Mouse (Mus musculus) myocyte (in vitro differentiated cells): ENCODE measurements around the gene Zfp978. TPM values are rescaled to one million over a fixed set of nuclear protein-coding genes. Genes with fewer than 3 reads are reported as not detected.
"Not testable (repeated sequence)": the region's sequence is repeated elsewhere in the genome, so short reads cannot be mapped to it uniquely, and the experiment has no call there.

Experiments used
- H3K27me3 ChIP-seq: one replicate; pipeline ENCODE4 v1.6.1; 2011; ENCODE audit not compliant: control insufficient read depth, insufficient read depth, insufficient read length
- H3K36me3 ChIP-seq: one replicate; pipeline ENCODE4 v1.6.1; 2011; ENCODE audit not compliant: control insufficient read depth, insufficient read depth
- H3K4me2 ChIP-seq: one replicate; pipeline ENCODE4 v1.6.1; 2011; ENCODE audit warnings: low read depth, control low read depth
- H3K4me3 ChIP-seq: one replicate; pipeline ENCODE4 v1.5.1; 2011; ENCODE audit warnings: mild to moderate bottlenecking, control low read depth, moderate library complexity
- H3K79me2 ChIP-seq: one replicate; pipeline ENCODE4 v1.6.1; 2011; ENCODE audit not compliant: control insufficient read depth, insufficient read depth
- H3ac ChIP-seq: one replicate; pipeline ENCODE4 v1.6.1; 2011; ENCODE audit not compliant: control insufficient read depth, insufficient read length
- CEBPB ChIP-seq: IDR thresholded peaks from 2 replicates; pipeline ENCODE4 v1.6.1; 2011; ENCODE audit warnings: mild to moderate bottlenecking, moderate library complexity; ENCODE audit not compliant: poor library complexity, insufficient read depth, severe bottlenecking
- E2F4 ChIP-seq: IDR thresholded peaks from one replicate; pipeline ENCODE4 v1.6.1; 2011; ENCODE audit warnings: mild to moderate bottlenecking, control low read depth, moderate library complexity; ENCODE audit not compliant: insufficient read depth
- MAX ChIP-seq: IDR thresholded peaks from one replicate; pipeline ENCODE4 v1.6.1; 2011; ENCODE audit warnings: low read depth, mild to moderate bottlenecking, control low read depth
- MYOD1 ChIP-seq, 3 experiments: IDR thresholded peaks; one replicate each; pipeline ENCODE4 v1.6.1; 2011; ENCODE audit warnings: control low read depth in 2 of 3, low read depth in 2 of 3, mild to moderate bottlenecking in 2 of 3, moderate library complexity in 1 of 3; ENCODE audit not compliant: insufficient read length in 2 of 3, control insufficient read depth in 1 of 3
- MYOG ChIP-seq, 3 experiments: IDR thresholded peaks; one replicate each; pipeline ENCODE4 v1.6.1; 2011; ENCODE audit warnings: control low read depth in 2 of 3, low read depth in 2 of 3, mild to moderate bottlenecking in 2 of 3; ENCODE audit not compliant: insufficient read length in 2 of 3, control insufficient read depth in 1 of 3, insufficient read depth in 1 of 3
- POLR2A ChIP-seq: IDR thresholded peaks from one replicate; pipeline ENCODE4 v1.6.1; 2011; ENCODE audit warnings: low read depth, mild to moderate bottlenecking, control low read depth, moderate library complexity; ENCODE audit not compliant: insufficient read length
- POLR2AphosphoS2 ChIP-seq: IDR thresholded peaks from one replicate; pipeline ENCODE4 v1.6.1; 2011; ENCODE audit warnings: low read depth, control low read depth; ENCODE audit not compliant: insufficient read length
- REST ChIP-seq: IDR thresholded peaks from one replicate; pipeline ENCODE4 v1.6.1; 2011; ENCODE audit warnings: mild to moderate bottlenecking, control low read depth, moderate library complexity; ENCODE audit not compliant: insufficient read depth, insufficient read length
- SRF ChIP-seq: IDR thresholded peaks from one replicate; pipeline ENCODE4 v1.6.1; 2011; ENCODE audit warnings: low read depth; ENCODE audit not compliant: control insufficient read depth, insufficient read length
- TCF12 ChIP-seq: IDR thresholded peaks from one replicate; pipeline ENCODE4 v1.6.1; 2011; ENCODE audit warnings: mild to moderate bottlenecking, control low read depth; ENCODE audit not compliant: poor library complexity, insufficient read depth, severe bottlenecking
- TCF3 ChIP-seq: IDR thresholded peaks from one replicate; pipeline ENCODE4 v1.6.1; 2011; ENCODE audit warnings: low read depth, control low read depth; ENCODE audit not compliant: insufficient read length
- USF1 ChIP-seq: IDR thresholded peaks from one replicate; pipeline ENCODE4 v1.6.1; 2011; ENCODE audit warnings: low read depth, mild to moderate bottlenecking, control low read depth, moderate library complexity
- polyA plus RNA-seq: library from polyadenylated mRNA; unstranded; fragments of >200 nt; fragmentation: generic; extraction: Trizol; gene quantifications from one replicate; pipeline ENCODE4 v1.2.1, GENCODE M21; 2012; ENCODE audit warnings: missing spikeins

Zfp978 gene
- polyA plus RNA-seq, 1 experiment: 0.04 TPM

DNA sequence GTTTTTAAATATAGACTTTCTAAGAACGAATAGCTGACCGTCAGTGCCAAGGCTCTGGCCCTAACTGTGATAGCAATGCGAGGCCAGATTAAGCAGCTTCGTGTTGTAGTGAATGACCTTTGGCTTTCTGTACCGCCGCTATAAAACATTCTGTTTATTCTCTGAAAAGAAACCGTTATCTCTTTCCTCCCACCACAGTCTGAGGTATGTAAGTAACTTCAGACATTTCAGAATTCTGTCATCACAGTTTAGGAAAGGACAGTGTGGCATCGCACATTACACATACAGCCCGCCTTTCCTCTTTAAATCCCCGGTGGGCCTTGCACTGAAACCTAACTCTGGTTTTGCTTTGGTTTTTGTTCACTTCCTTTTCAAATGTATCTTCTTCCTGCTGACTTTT is 56.8 kb downstream of the Zfp978 start:
- Histone ChIP-seq H3K4me3 (no peak overlapping the region), H3ac (no peak overlapping the region), H3K4me2 (no peak overlapping the region), H3K79me2 (no peaks in the 10 kb centered on the region), H3K36me3 (no peaks in the 10 kb centered on the region), H3K27me3 (no peaks in the 10 kb centered on the region)
- TF ChIP-seq MYOD1 (IDR thresholded peaks at IDR 0.05; ENCODE audit: control insufficient read depth in 1 of 3, insufficient read length in 2 of 3, low read depth in 2 of 3): no peak
- TF ChIP-seq POLR2AphosphoS2: no peak
- TF ChIP-seq CEBPB: no peak
- no peak for TF ChIP-seq REST
- no peak for TF ChIP-seq POLR2A
- TF ChIP-seq USF1: no peak
- TF ChIP-seq E2F4: no peak
- TF ChIP-seq SRF: no peak
- TF ChIP-seq MAX: no peak
- no peak for TF ChIP-seq TCF3
- TF ChIP-seq TCF12: no peak
- TF ChIP-seq MYOG (IDR thresholded peaks at IDR 0.05; ENCODE audit: control insufficient read depth in 1 of 3, insufficient read depth in 1 of 3, insufficient read length in 2 of 3, low read depth in 2 of 3): no peak

DNA sequence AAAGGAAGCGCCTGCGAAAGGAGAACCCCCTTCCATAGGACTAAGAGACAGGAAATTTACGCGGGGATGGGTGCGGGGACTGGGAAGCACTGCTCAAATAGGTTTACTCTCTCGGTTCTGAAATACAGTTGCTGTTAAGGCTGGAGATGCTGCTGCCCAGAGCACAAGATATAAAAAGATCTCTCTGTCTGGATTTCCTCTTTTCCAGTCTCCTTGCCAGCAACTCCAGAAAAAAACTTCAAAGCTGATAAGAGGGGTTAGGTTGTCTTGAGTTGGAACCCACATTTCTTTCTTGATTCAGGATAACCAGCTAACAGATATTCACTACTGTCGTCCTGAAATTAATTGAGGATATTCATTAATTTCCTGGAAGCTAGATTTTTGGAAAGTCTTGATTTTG is 57.2 kb downstream of the Zfp978 start:
- H3K4me2 ChIP-seq, H3ac ChIP-seq, H3K27me3 ChIP-seq: not testable (repeated sequence)

DNA sequence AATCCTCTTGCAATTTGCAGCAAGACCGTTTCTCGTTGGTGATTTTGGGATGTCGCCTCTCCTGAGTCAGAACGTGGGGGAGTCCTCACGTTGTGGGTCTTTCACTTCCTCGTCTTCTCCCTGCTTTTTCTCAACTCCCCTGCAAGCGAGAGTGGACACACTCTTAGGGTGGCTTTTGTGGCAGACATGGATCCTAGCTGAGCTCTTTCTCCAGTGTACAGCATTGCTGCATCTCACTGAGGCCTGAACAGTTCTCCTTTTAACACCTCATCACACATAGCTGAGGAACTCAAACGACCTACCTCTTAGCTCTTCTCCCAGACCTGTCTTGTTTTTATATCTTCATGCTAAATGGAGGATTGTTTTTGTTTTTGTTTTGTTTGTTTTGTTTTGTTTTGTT is 58.1 kb downstream of the Zfp978 start:
- not testable (repeated sequence) for H3K79me2 ChIP-seq, H3ac ChIP-seq, H3K27me3 ChIP-seq, H3K4me2 ChIP-seq, H3K36me3 ChIP-seq, H3K4me3 ChIP-seq

More for the DNA sequence above, 57.2 kb downstream of the Zfp978 start:
- not testable (repeated sequence) for H3K4me3 ChIP-seq, H3K79me2 ChIP-seq, H3K36me3 ChIP-seq

DNA sequence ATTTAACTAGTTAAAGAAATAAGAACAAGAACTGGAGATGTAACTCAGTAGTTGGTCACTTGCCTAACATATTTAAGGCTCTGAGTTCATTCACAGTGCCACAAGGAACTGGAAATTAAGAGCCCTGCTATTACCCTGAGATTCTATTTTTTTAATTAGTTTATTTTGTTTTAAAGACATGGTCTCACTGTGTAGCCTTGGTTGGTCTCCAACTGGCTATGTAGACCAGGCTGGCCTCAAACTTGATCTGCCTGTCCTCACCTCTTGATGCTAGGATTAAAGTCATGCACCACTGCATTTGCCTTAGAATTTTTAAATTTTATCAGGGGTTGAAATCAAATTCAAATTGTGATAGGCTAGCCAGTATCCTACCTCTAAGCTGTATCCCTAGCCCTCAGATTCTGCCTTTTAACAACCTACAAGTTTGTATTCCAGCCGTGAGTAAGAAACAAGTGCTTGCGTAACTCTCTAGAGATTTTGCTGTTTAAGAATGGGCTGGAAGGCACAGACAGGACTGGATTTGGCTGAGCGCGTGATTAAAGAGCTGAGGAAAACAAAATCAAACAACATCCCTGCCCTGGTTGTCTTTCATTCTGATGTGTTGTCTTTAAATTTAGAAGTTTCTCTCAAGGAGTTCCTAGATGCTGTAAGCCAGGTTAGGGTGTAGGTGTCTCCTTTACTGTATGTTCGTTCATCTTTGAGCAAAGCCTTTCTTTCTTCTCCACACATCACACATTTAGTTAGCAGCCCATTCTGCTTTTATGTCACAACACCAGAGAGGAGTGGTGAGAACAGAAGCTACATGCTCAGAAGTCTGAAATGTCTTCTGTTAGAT is 58.9 kb downstream of the Zfp978 start:
- H3K4me2 ChIP-seq, H3K4me3 ChIP-seq, H3K79me2 ChIP-seq, H3K36me3 ChIP-seq, H3ac ChIP-seq, H3K27me3 ChIP-seq: not testable (repeated sequence)

DNA sequence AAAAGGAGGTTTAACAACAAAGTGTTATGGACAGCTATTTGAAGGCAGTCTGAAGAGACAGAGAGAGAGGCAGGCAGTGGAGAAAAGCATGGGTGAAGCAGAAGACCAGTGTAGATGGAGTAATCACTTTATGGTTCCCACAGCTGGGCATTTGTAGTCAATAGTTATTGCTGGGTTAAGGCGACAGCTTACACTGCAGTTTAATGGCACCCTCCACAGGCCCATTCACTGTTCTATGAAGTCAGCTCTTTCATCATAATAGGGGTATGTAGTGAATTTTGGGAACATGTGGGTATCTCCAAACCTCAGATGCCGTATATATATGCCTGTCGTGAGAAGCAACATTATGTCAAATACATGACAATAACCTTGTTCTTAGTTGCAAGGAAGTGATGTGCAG is 59.7 kb downstream of the Zfp978 start:
- Histone ChIP-seq H3K4me3 (no peak overlapping the region), H3K79me2 (no peaks in the 10 kb centered on the region), H3K36me3 (no peaks in the 10 kb centered on the region), H3K27me3 (no peaks in the 10 kb centered on the region), H3ac (no peak overlapping the region), H3K4me2 (no peak overlapping the region)
- TF ChIP-seq TCF3 (no peak), MYOG (IDR thresholded peaks at IDR 0.05; ENCODE audit: control insufficient read depth in 1 of 3, insufficient read depth in 1 of 3, insufficient read length in 2 of 3, low read depth in 2 of 3) (no peak), CEBPB (no peak), SRF (no peak), USF1 (no peak), E2F4 (no peak), POLR2AphosphoS2 (no peak), REST (no peak), MYOD1 (IDR thresholded peaks at IDR 0.05; ENCODE audit: control insufficient read depth in 1 of 3, insufficient read length in 2 of 3, low read depth in 2 of 3) (no peak), MAX (no peak), POLR2A (no peak), TCF12 (no peak)

DNA sequence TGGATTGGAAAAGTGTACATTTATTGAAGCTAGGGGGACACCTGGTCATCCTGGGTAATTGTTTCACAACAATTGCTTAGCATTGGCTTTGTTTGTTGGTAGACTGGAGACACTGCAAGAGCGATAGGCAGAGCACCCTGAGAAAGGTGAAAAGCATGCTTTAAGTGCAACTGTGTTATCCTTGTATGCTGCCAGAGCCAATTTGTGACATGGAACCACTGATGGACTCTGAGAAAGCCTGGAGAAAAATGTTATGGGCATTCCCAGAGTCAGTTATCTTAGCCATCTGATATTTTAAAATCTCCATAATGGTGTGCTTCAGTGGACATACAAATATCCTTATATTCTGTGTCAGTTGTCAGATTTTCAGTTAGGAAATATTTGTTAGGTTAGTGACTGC is 60.2 kb downstream of the Zfp978 start:
- H3ac ChIP-seq, H3K4me2 ChIP-seq: not testable (repeated sequence)

More for the DNA sequence above, 60.2 kb downstream of the Zfp978 start:
- H3K4me3 ChIP-seq, H3K79me2 ChIP-seq, H3K27me3 ChIP-seq, H3K36me3 ChIP-seq: not testable (repeated sequence)
